Mouse (Mus musculus): ENCODE data around the gene Tspan4.

GRCm38 (mm10) chr7:141523007-141523406, 48.0 kb downstream of the Tspan4 start:
- TF ChIP-seq CTCF (IDR thresholded peaks at IDR 0.05; ENCODE audit: extremely low read depth, insufficient read depth, insufficient read length, insufficient replicate concordance) (no peak), POLR2A (IDR thresholded peaks at IDR 0.05; ENCODE audit: low read depth, low read length) (no peak)
